Mouse (Mus musculus) cortical plate, adult 2 months (tissue): ENCODE results near the gene Cask.

Experiments
- CTCF ChIP-seq: fragments of 200-500 bp; IDR thresholded peaks from 2 replicates; pipeline ENCODE4 v1.5.1; 2011; ENCODE audit warnings: mild to moderate bottlenecking, control low read depth, low read length; ENCODE audit not compliant: insufficient read depth; ENCODE audit errors: extremely low read depth
- POLR2A ChIP-seq: fragments of 200-500 bp; IDR thresholded peaks from 2 replicates; pipeline ENCODE4 v1.6.1; 2011; ENCODE audit warnings: mild to moderate bottlenecking, low read length, control low read depth; ENCODE audit not compliant: insufficient read depth; ENCODE audit errors: extremely low read depth

- TF ChIP-seq CTCF: no peak
- no peak for TF ChIP-seq POLR2A
Observed at GRCm38 (mm10) chrX:13822792-13823191, 28.4 kb downstream of the Cask start.
